Mouse (Mus musculus): ENCODE data around the gene Dazap2. TPM values are rescaled to one million over a fixed set of nuclear protein-coding genes. Genes with fewer than 3 reads are reported as not detected.
"Not testable (repeated sequence)": the region's sequence is repeated elsewhere in the genome, so short reads cannot be mapped to it uniquely, and the experiment has no call there.

Dazap2 gene
- polyA plus RNA-seq, 1 experiment from 2014 or later = 152 TPM

- Histone ChIP-seq H3K36me3 (ENCODE audit: control insufficient read depth, insufficient read depth) (0 out of 2 replicates have a peak, but pooled peaks cover 2% of the 10 kb centered on the region), H3K9ac (replicated peaks; ENCODE audit: low read depth, low read length) (peak overlapping the region; percentile 94), H3K4me1 (replicated peaks; ENCODE audit: control insufficient read depth, insufficient read depth, low read length) (peaks cover 15% of the 10 kb centered on the region), H3K4me3 (replicated peaks; ENCODE audit: low read length) (peak overlapping the region; percentile 69), H3K27me3 (replicated peaks; ENCODE audit: control insufficient read depth, insufficient read depth, low read length) (no peaks in the 10 kb centered on the region), H3K9me3 (ENCODE audit: control insufficient read depth, low read length) (no peaks in the 10 kb centered on the region), H3K4me2 (ENCODE audit: low read length) (peak overlapping the region; percentile 70), H3K27ac (ENCODE audit: low read length) (peak overlapping the region; percentile 85)
- ATAC-seq = peak; percentile 62
- 2% methylated on average over 35 of the region's 35 CpGs for WGBS
Measured at GRCm38 (mm10) chr15:100600047-100600695, 15.0 kb upstream of the Dazap2 start.

DNA sequence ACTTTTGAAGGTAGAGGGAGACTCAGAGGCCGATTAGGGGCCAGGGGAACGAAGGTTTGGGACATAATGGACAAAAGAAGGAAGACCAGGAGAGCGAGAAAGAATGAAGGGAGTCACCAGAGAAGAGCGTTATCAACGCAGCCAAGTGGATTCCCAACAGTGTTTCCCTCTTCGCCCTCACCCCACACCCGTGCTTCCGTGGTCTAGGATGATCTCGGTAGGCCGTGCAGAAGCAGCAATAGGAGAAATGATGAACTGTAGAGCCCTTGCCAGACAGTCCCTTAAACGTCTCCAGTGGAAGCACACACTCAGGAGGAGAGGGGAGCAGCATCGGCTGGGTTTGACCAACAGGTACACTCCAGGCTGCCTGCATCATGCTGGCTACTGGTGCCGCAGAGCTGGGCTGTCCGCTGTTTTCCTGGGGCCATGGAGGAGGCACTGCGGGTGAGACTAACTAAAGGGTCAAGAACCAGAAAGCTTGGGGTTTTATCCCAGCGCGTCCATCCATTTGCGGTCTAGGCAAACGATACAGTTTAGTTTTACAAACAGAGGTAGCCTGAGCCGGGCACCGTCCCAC lies 14.4 kb upstream of the Dazap2 start:
- H3K9ac ChIP-seq (replicated peaks; ENCODE audit: low read depth, low read length) = no peak overlapping the region
- 0 out of 2 replicates have a peak, but pooled peaks cover 2% of the 10 kb centered on the region for H3K36me3 ChIP-seq (ENCODE audit: control insufficient read depth, insufficient read depth)
- no peak overlapping the region; the same call in 1 of the 2 replicates for H3K4me3 ChIP-seq (replicated peaks; ENCODE audit: low read length)
- 28% methylated on average over 21 of the region's 21 CpGs for WGBS
- H3K9me3 ChIP-seq (ENCODE audit: control insufficient read depth, low read length) = no peaks in the 10 kb centered on the region
- no peak overlapping the region for H3K27ac ChIP-seq (ENCODE audit: low read length)
- H3K4me2 ChIP-seq (ENCODE audit: low read length) = peak overlapping the region; percentile 70
- H3K27me3 ChIP-seq (replicated peaks; ENCODE audit: control insufficient read depth, insufficient read depth, low read length) = no peaks in the 10 kb centered on the region
- peaks cover 19% of the 10 kb centered on the region for H3K4me1 ChIP-seq (replicated peaks; ENCODE audit: control insufficient read depth, insufficient read depth, low read length)
- ATAC-seq = no peak

GRCm38 (mm10) chr15:100601669-100602068 lies 13.5 kb upstream of the Dazap2 start:
- no peak overlapping the region for H3K27ac ChIP-seq (ENCODE audit: low read length)
- no peaks in the 10 kb centered on the region for H3K9me3 ChIP-seq (ENCODE audit: control insufficient read depth, low read length)
- H3K4me3 ChIP-seq (replicated peaks; ENCODE audit: low read length) = no peak overlapping the region
- no peaks in the 10 kb centered on the region for H3K36me3 ChIP-seq (ENCODE audit: control insufficient read depth, insufficient read depth)
- WGBS = 62% methylated on average over 3 of the region's 3 CpGs
- H3K27me3 ChIP-seq (replicated peaks; ENCODE audit: control insufficient read depth, insufficient read depth, low read length) = no peaks in the 10 kb centered on the region
- no peak overlapping the region for H3K9ac ChIP-seq (replicated peaks; ENCODE audit: low read depth, low read length)
- ATAC-seq = no peak
- H3K4me2 ChIP-seq (ENCODE audit: low read length) = no peak overlapping the region
- peaks cover 19% of the 10 kb centered on the region for H3K4me1 ChIP-seq (replicated peaks; ENCODE audit: control insufficient read depth, insufficient read depth, low read length)

DNA sequence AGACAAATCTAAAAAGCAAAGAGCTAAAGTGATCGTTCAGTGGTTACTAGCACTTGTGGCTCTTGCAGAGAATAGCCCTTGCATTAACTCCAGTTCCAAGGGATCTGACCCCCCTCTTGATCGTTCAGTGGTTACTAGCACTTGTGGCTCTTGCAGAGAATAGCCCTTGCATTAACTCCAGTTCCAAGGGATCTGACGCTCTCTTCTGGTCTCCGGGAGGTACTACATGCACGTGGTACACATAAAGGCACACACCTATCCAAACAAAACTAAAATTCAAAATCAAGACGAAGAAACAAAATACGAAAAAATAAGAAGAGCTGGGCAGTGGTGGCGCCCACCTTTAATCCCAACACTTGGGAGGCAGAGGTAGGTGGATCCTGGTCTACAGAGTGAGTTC lies 8.5 kb upstream of the Dazap2 start:
- H3K9ac ChIP-seq (replicated peaks; ENCODE audit: low read depth, low read length); H3K9me3 ChIP-seq (ENCODE audit: control insufficient read depth, low read length); H3K4me3 ChIP-seq (replicated peaks; ENCODE audit: low read length); H3K36me3 ChIP-seq (ENCODE audit: control insufficient read depth, insufficient read depth); H3K4me1 ChIP-seq (replicated peaks; ENCODE audit: control insufficient read depth, insufficient read depth, low read length); H3K27ac ChIP-seq (ENCODE audit: low read length); ATAC-seq; H3K27me3 ChIP-seq (replicated peaks; ENCODE audit: control insufficient read depth, insufficient read depth, low read length); H3K4me2 ChIP-seq (ENCODE audit: low read length): not testable (repeated sequence)
- 93% methylated on average over 8 of the region's 8 CpGs for WGBS

GRCm38 (mm10) chr15:100611951-100612350 lies 3.2 kb upstream of the Dazap2 start:
- H3K36me3 ChIP-seq (ENCODE audit: control insufficient read depth, insufficient read depth) = no peaks in the 10 kb centered on the region
- no peaks in the 10 kb centered on the region for H3K27me3 ChIP-seq (replicated peaks; ENCODE audit: control insufficient read depth, insufficient read depth, low read length)
- H3K9me3 ChIP-seq (ENCODE audit: control insufficient read depth, low read length) = no peaks in the 10 kb centered on the region
- H3K9ac ChIP-seq (replicated peaks; ENCODE audit: low read depth, low read length) = no peak overlapping the region
- no peak for ATAC-seq
- no peak overlapping the region for H3K4me2 ChIP-seq (ENCODE audit: low read length)
- no peak overlapping the region for H3K4me3 ChIP-seq (replicated peaks; ENCODE audit: low read length)
- 84% methylated on average over 7 of the region's 7 CpGs for WGBS
- H3K4me1 ChIP-seq (replicated peaks; ENCODE audit: control insufficient read depth, insufficient read depth, low read length) = peaks cover 22% of the 10 kb centered on the region
- H3K27ac ChIP-seq (ENCODE audit: low read length) = no peak overlapping the region

GRCm38 (mm10) chr15:100612432-100612831 lies 2.7 kb upstream of the Dazap2 start:
- Histone ChIP-seq H3K4me1 (replicated peaks; ENCODE audit: control insufficient read depth, insufficient read depth, low read length) (peaks cover 24% of the 10 kb centered on the region), H3K27ac (ENCODE audit: low read length) (no peak overlapping the region), H3K9me3 (ENCODE audit: control insufficient read depth, low read length) (no peaks in the 10 kb centered on the region), H3K36me3 (ENCODE audit: control insufficient read depth, insufficient read depth) (0 out of 2 replicates have a peak, but pooled peaks cover under 1% of the 10 kb centered on the region), H3K27me3 (replicated peaks; ENCODE audit: control insufficient read depth, insufficient read depth, low read length) (no peaks in the 10 kb centered on the region), H3K4me2 (ENCODE audit: low read length) (no peak overlapping the region), H3K4me3 (replicated peaks; ENCODE audit: low read length) (no peak overlapping the region), H3K9ac (replicated peaks; ENCODE audit: low read depth, low read length) (no peak overlapping the region)
- 67% methylated on average over 2 of the region's 2 CpGs for WGBS
- ATAC-seq = no peak

DNA sequence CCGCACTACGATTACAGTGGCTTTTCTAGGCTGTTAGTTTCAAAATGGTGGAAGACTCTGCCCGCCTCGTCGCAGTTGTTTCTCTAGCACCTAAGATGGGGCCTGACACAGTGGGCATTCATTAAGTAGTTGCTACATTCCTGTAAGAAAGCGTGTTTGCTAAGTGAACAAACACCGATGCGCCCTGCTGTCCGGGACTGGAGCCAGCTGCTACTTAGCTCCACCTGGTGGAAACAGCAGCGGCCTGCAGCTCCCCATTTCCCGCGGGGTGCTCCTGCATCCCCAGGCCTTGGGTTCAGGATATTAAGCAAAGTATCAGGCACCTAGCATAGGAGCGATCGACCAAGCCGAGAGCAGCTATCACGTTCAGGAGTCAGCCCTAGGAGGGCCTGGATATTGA lies 1.6 kb upstream of the Dazap2 start:
- Histone ChIP-seq H3K4me3 (replicated peaks; ENCODE audit: low read length) (peak overlapping the region; percentile 18), H3K9ac (replicated peaks; ENCODE audit: low read depth, low read length) (no peak overlapping the region), H3K4me1 (replicated peaks; ENCODE audit: control insufficient read depth, insufficient read depth, low read length) (peaks cover 24% of the 10 kb centered on the region), H3K27me3 (replicated peaks; ENCODE audit: control insufficient read depth, insufficient read depth, low read length) (no peaks in the 10 kb centered on the region), H3K4me2 (ENCODE audit: low read length) (peak overlapping the region; percentile 39), H3K36me3 (ENCODE audit: control insufficient read depth, insufficient read depth) (peaks cover 5% of the 10 kb centered on the region; the same call in 1 of the 2 replicates), H3K9me3 (ENCODE audit: control insufficient read depth, low read length) (no peaks in the 10 kb centered on the region), H3K27ac (ENCODE audit: low read length) (no peak overlapping the region)
- WGBS = 7% methylated on average over 16 of the region's 16 CpGs
- no peak for ATAC-seq

GRCm38 (mm10) chr15:100614218-100614995 lies 742 bp upstream of the Dazap2 start:
- Histone ChIP-seq H3K9me3 (ENCODE audit: control insufficient read depth, low read length) (no peaks in the 10 kb centered on the region), H3K36me3 (ENCODE audit: control insufficient read depth, insufficient read depth) (peaks cover 11% of the 10 kb centered on the region), H3K27ac (ENCODE audit: low read length) (peak overlapping the region; percentile 96), H3K4me3 (replicated peaks; ENCODE audit: low read length) (peak overlapping the region; percentile 94), H3K9ac (replicated peaks; ENCODE audit: low read depth, low read length) (peak overlapping the region; percentile 97), H3K4me1 (replicated peaks; ENCODE audit: control insufficient read depth, insufficient read depth, low read length) (peaks cover 24% of the 10 kb centered on the region), H3K4me2 (ENCODE audit: low read length) (peak overlapping the region; percentile 81), H3K27me3 (replicated peaks; ENCODE audit: control insufficient read depth, insufficient read depth, low read length) (no peaks in the 10 kb centered on the region)
- peak; percentile 0; the same call in 1 of the 2 replicates for ATAC-seq
- 11% methylated on average over 43 of the region's 43 CpGs for WGBS

- Histone ChIP-seq H3K9ac (replicated peaks; ENCODE audit: low read depth, low read length) (peak overlapping the region; percentile 97), H3K4me2 (ENCODE audit: low read length) (peak overlapping the region; percentile 76), H3K27me3 (replicated peaks; ENCODE audit: control insufficient read depth, insufficient read depth, low read length) (no peaks in the 10 kb centered on the region), H3K27ac (ENCODE audit: low read length) (peak overlapping the region; percentile 96), H3K36me3 (ENCODE audit: control insufficient read depth, insufficient read depth) (peaks cover 20% of the 10 kb centered on the region), H3K4me1 (replicated peaks; ENCODE audit: control insufficient read depth, insufficient read depth, low read length) (peaks cover 24% of the 10 kb centered on the region), H3K4me3 (replicated peaks; ENCODE audit: low read length) (peak overlapping the region; percentile 94), H3K9me3 (ENCODE audit: control insufficient read depth, low read length) (no peaks in the 10 kb centered on the region)
- under 1% methylated on average over 43 of the region's 43 CpGs for WGBS
- peak; percentile 88 for ATAC-seq
Measured at GRCm38 (mm10) chr15:100615825-100616220, 674 bp downstream of the Dazap2 start.

Measured in forebrain, embryonic 16.5 days (tissue).